Mouse (Mus musculus) intestine, embryonic 15.5 days (tissue): ENCODE measurements around the gene Barx1. TPM values are rescaled to one million over a fixed set of nuclear protein-coding genes. Genes with fewer than 3 reads are reported as not detected.

Source experiments
- ATAC-seq: fragments of 200-750 bp; cut with Nextera tagmentation; 2 replicates; pipeline ENCODE4 v1.8.0; 2017; ENCODE audit warnings: moderate TSS enrichment, moderate library complexity
- H3K27ac ChIP-seq: fragments of 300-500 bp; sonication (generic); 2 replicates; pipeline ENCODE4 v1.5.1; 2015; ENCODE audit warnings: mild to moderate bottlenecking, inconsistent platforms
- H3K27me3 ChIP-seq: fragments of 300-500 bp; sonication (generic); replicated peaks from 2 replicates; pipeline ENCODE4 v1.6.1; 2015; ENCODE audit warnings: inconsistent platforms
- H3K36me3 ChIP-seq: fragments of 300-500 bp; sonication (generic); 2 replicates; pipeline ENCODE4 v1.6.1; 2015; ENCODE audit warnings: inconsistent platforms
- H3K4me1 ChIP-seq: fragments of 300-500 bp; sonication (generic); replicated peaks from 2 replicates; pipeline ENCODE4 v1.6.1; 2015; ENCODE audit warnings: inconsistent platforms
- H3K4me2 ChIP-seq: fragments of 300-500 bp; sonication (generic); replicated peaks from 2 replicates; pipeline ENCODE4 v1.6.1; 2015; ENCODE audit warnings: mild to moderate bottlenecking, inconsistent platforms
- H3K4me3 ChIP-seq: fragments of 300-500 bp; sonication (generic); replicated peaks from 2 replicates; pipeline ENCODE4 v1.5.1; 2015; ENCODE audit warnings: inconsistent platforms
- H3K9ac ChIP-seq: fragments of 300-500 bp; sonication (generic); 2 replicates; pipeline ENCODE4 v1.6.1; 2015; ENCODE audit warnings: inconsistent platforms
- H3K9me3 ChIP-seq: fragments of 300-500 bp; sonication (generic); 2 replicates; pipeline ENCODE4 v1.6.1; 2016; ENCODE audit warnings: inconsistent platforms
- WGBS: fragments of 180-500 bp; shearing (Covaris S2); methylation state at CpG from one replicate; pipeline ENCODE4 v1.1.7; 2015; 5-methylcytosine and 5-hydroxymethylcytosine counted together
- polyA plus RNA-seq: library from polyadenylated mRNA; unstranded; fragments of >200 nt; fragmentation: Nextera tagmentation; extraction: Ambion mirVana; gene quantifications from 2 replicates; pipeline ENCODE4 v1.2.1, GENCODE M21; 2015

Gene Barx1
- polyA plus RNA-seq = 1.3 and 1.4 TPM in 2 replicates

DNA sequence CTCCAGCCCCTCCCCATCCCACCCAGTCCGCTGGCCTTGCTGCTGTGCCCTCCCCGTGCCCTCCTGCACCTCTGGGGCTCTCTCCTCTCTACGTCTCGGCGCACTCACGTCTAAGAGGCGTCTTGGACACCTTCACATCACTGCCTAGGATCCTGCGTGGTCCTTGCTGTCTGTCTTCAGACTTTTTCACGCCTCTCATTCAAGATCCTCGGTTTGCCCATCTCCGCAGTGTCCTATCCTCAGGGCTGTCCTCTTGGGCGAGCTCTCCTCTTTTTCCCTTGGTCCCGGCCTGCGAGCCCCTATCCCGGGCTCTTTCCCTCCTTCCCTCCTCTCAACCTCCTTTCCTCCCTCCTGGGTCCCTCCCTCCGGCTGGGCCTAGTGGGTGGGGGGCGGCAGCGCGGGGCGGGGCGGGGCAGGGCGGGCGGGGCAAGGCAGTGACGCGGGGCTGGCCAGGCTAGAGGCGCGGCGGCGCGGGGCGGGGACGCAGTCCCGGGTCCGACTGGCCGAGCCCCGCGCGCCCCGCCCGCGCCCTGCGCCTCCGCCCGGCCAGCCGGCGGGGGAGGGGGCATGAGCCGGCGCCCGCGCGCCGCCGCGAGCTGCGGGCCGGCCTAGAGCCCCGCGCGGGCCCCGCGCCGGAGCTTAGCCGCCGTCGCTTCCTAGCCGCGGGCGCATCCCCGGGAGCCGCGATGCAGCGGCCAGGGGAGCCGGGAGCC, at the start of gene Barx1:
TSS of gene Barx1 (plus strand) at position 568 of the 713 bp plus-strand sequence.
- peak; percentile 30 for ATAC-seq
- H3K9ac ChIP-seq = no peak within 1 kb of the TSS
- H3K9me3 ChIP-seq = no peaks in the 10 kb centered on the region
- peak within 1 kb of the TSS; percentile 90 for H3K4me2 ChIP-seq
- H3K4me1 ChIP-seq = peaks cover 37% of the 10 kb centered on the region
- no peaks in the 10 kb centered on the region for H3K36me3 ChIP-seq
- H3K4me3 ChIP-seq = peak within 1 kb of the TSS; percentile 43
- WGBS = under 1% methylated on average over 69 of the region's 73 CpGs
- H3K27ac ChIP-seq = no peak within 1 kb of the TSS
- H3K27me3 ChIP-seq = peaks cover 100% of the 10 kb centered on the region

DNA sequence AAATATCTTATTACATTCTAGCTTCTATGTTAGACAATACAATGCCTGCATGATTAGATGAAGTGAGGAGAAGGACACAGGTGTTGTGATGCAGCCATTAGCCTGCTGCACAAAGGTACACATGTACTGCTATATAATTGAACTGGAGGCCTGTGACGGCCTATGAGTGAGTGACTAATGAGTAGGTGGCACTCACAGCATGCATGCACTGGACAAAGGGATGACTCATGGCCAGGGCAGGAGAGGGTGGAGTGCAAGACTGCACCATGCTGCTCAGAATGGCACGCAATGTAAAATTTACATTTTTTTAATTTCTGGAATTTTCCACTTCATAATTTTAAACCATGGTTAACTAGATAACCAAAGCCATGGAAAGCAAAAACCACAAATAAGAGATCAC, 48.3 kb upstream of the Barx1 start:
- WGBS = 86% methylated on average over 2 of the region's 2 CpGs
- ATAC-seq = no peak
- H3K9ac ChIP-seq = no peak overlapping the region
- no peak overlapping the region for H3K4me3 ChIP-seq
- H3K27me3 ChIP-seq = no peaks in the 10 kb centered on the region
- H3K4me1 ChIP-seq = no peaks in the 10 kb centered on the region
- H3K36me3 ChIP-seq = no peaks in the 10 kb centered on the region
- H3K9me3 ChIP-seq = no peaks in the 10 kb centered on the region
- H3K4me2 ChIP-seq = no peak overlapping the region
- H3K27ac ChIP-seq = no peak overlapping the region

DNA sequence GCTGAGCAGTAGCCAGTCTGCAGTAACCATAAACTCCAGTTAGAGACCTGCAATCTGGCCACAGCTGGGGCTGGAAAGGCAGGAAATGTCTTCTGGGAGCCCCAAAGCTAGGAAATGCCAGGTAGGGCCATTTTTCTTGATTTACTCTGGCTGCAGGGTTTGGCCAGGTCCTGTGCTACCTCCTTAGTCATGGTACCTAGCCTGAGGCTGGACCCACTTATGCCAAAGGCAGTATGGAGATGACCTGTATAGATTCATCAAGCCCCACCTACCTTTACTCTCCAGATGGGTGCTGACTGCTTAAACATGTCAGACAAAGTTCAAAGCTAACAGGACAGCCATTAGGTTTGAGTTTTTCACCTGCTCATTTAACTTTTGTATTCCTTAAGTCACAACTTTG, 45.0 kb upstream of the Barx1 start:
- no peak overlapping the region for H3K4me3 ChIP-seq
- no peak overlapping the region for H3K27ac ChIP-seq
- no peak for ATAC-seq
- no peak overlapping the region for H3K9ac ChIP-seq
- H3K27me3 ChIP-seq = no peaks in the 10 kb centered on the region
- H3K4me1 ChIP-seq = no peaks in the 10 kb centered on the region
- no peaks in the 10 kb centered on the region for H3K9me3 ChIP-seq
- H3K36me3 ChIP-seq = no peaks in the 10 kb centered on the region
- no peak overlapping the region for H3K4me2 ChIP-seq

DNA sequence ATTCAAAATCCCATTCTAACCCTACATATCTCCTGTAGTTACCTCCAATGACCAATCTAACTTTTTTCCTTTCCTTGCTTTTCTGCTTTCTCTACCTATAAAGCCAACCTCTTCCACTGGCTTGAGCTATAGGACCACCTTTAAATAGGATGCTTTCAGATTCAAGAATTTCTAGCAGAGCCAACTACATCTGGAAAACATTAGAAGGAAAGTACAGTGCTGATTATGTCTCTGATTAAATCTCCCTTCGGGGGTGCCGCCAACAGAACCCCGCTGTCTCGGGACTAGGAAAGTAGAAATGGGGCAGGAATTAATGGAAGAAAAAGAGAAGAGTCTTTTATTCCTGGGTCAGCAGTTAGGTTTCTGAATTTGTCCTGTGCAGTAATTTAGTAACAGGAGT, 43.9 kb upstream of the Barx1 start:
- no peaks in the 10 kb centered on the region for H3K9me3 ChIP-seq
- no peak overlapping the region for H3K4me2 ChIP-seq
- H3K27me3 ChIP-seq = no peaks in the 10 kb centered on the region
- no peak overlapping the region for H3K27ac ChIP-seq
- WGBS = 86% methylated on average over 4 of the region's 4 CpGs
- H3K36me3 ChIP-seq = no peaks in the 10 kb centered on the region
- H3K9ac ChIP-seq = no peak overlapping the region
- no peaks in the 10 kb centered on the region for H3K4me1 ChIP-seq
- no peak overlapping the region for H3K4me3 ChIP-seq
- ATAC-seq = no peak

DNA sequence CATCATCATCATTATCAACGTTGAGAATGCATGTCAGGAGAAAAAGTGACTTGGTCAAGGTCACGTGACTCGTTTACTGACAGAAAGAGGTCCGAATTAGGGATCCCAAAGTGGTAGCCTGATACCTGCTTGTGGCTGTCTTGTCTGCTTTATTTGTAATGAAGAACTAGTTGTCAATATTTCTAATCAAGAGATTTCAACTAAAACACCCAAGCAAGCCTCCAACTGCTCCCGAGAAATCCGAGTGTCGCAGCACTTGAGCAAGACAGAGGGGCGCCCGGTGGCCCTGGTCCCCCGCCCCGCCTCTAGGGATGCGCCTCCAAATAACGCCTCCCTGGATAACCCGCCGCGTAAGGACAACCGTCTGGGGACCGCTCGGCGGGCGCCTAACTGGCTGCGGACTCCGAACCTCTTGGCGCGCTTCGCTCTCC, 37.8 kb upstream of the Barx1 start:
- Histone ChIP-seq H3K4me2 (peak overlapping the region; percentile 93), H3K4me1 (no peaks in the 10 kb centered on the region), H3K36me3 (no peaks in the 10 kb centered on the region), H3K27ac (peak overlapping the region; percentile 69), H3K9me3 (no peaks in the 10 kb centered on the region), H3K9ac (peak overlapping the region; percentile 65), H3K27me3 (no peaks in the 10 kb centered on the region), H3K4me3 (peak overlapping the region; percentile 53)
- 1% methylated on average over 26 of the region's 26 CpGs for WGBS
- ATAC-seq = no peak

DNA sequence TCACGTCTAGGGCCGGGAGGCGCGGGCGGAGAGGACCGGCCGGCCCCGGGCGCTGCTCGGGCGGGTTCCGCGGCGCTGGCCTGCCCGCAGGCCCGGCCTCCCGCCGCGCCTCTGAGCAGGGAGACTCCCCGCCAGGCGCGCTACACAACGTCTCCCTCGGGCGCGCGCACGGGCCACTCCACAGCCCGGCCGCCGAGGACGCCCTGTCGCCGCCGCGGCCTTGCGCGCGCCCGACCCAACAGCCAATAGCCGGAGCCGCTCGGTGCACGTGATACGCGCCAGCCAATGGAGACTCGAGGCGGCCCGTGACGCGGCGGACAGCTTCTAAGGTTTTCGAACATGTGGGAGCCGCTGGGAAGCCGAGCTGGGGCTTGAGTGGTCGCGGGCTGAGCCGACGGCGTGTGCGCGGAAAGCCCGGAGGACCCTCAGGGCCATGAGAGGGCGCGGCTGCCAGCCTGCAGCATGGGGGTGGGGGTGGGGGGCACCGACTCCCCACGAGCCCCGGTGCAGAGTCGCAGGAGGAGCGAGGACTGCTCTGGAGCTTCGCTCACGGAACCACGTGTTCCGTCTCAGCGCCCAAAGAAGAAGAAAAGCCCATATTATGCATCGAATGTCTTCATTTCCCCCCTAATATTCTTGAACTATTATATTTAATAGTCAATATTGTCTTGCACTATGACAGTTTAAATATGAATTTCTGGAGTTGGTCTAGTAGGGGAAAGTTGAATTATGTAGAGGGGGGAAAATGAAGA, 37.2 kb upstream of the Barx1 start, which contains the start of gene Ptpdc1:
TSS of gene Ptpdc1 (minus strand) at position 232 of the 752 bp plus-strand sequence.
- peak within 1 kb of the TSS; percentile 93 for H3K4me2 ChIP-seq
- H3K27me3 ChIP-seq = no peaks in the 10 kb centered on the region
- 1% methylated on average over 69 of the region's 76 CpGs for WGBS
- H3K36me3 ChIP-seq = no peaks in the 10 kb centered on the region
- peak within 1 kb of the TSS; percentile 68 for H3K9ac ChIP-seq
- H3K9me3 ChIP-seq = no peaks in the 10 kb centered on the region
- peak within 1 kb of the TSS; percentile 69 for H3K27ac ChIP-seq
- H3K4me3 ChIP-seq = peak within 1 kb of the TSS; percentile 53
- ATAC-seq = peak; percentile 100
- H3K4me1 ChIP-seq = no peaks in the 10 kb centered on the region

DNA sequence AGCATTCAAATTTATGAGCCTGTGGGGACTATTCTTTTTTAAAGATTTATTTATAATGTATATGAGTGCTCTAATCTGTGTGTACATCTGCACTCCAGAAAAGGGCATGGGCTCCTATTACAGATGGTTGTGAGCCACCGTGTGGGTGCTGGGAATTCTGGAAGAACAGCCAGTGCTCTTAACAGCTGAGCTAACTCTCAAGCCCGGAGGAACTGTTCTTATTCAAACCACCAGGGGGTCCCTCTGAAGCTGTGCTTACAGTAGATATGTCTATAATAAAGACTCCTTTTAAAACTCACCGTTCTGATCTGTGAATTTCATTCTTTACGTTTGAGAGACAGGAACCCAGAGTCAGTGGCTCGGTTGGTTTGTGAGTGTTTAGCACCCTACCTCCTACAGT, 31.1 kb upstream of the Barx1 start:
- no peaks in the 10 kb centered on the region for H3K4me1 ChIP-seq
- H3K9ac ChIP-seq = no peak overlapping the region
- no peak for ATAC-seq
- no peaks in the 10 kb centered on the region for H3K9me3 ChIP-seq
- H3K36me3 ChIP-seq = no peaks in the 10 kb centered on the region
- WGBS = 76% methylated on average over 5 of the region's 5 CpGs
- H3K4me3 ChIP-seq = no peak overlapping the region
- no peaks in the 10 kb centered on the region for H3K27me3 ChIP-seq
- H3K4me2 ChIP-seq = no peak overlapping the region
- no peak overlapping the region for H3K27ac ChIP-seq

DNA sequence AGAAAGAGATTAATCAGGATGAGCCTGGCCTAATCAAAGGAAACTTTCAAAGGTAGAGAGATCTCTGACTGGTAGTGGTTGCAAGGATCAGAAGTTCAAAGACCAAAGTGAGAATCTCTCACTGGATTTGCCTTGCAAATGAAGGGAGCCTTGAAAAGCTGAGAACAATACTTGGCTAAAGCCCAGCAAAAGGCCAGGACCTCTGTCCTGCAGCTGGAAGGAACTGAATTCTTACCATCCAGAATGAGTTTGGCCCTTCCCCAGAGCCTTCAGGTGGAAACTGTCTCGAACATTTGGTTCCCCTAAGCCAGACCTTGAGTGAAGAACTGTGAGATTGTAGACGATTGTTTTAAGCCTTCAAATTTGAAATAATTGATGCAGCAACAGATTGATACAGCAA, 25.1 kb upstream of the Barx1 start:
- WGBS = 65% methylated on average over 2 of the region's 2 CpGs
- Histone ChIP-seq H3K36me3 (no peaks in the 10 kb centered on the region), H3K4me2 (no peak overlapping the region), H3K4me1 (no peaks in the 10 kb centered on the region), H3K27ac (no peak overlapping the region), H3K9ac (no peak overlapping the region), H3K9me3 (no peaks in the 10 kb centered on the region), H3K4me3 (no peak overlapping the region), H3K27me3 (no peaks in the 10 kb centered on the region)
- ATAC-seq = no peak

DNA sequence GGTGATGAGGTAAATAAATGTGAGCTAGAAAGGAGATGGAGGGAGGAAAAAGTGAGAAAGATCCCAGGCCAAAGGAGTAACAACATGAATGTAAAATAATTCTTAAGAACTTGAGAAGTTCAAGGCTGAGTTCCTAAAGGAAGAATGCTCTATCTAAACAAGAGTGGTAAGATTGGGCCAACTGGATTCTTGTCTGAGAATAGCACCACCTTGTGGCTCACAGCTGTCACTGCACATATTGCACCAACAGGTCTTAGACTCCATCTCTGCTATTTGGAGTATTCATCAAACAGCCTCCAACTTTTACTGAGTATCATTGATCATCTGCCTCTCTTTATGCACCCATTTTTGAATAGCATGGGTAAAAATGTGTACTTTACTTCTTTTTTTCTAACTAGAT, 23.2 kb upstream of the Barx1 start:
- no peaks in the 10 kb centered on the region for H3K36me3 ChIP-seq
- ATAC-seq = no peak
- no peak overlapping the region for H3K27ac ChIP-seq
- H3K9ac ChIP-seq = no peak overlapping the region
- no peaks in the 10 kb centered on the region for H3K9me3 ChIP-seq
- H3K27me3 ChIP-seq = no peaks in the 10 kb centered on the region
- no peak overlapping the region for H3K4me3 ChIP-seq
- no peaks in the 10 kb centered on the region for H3K4me1 ChIP-seq
- no peak overlapping the region for H3K4me2 ChIP-seq

DNA sequence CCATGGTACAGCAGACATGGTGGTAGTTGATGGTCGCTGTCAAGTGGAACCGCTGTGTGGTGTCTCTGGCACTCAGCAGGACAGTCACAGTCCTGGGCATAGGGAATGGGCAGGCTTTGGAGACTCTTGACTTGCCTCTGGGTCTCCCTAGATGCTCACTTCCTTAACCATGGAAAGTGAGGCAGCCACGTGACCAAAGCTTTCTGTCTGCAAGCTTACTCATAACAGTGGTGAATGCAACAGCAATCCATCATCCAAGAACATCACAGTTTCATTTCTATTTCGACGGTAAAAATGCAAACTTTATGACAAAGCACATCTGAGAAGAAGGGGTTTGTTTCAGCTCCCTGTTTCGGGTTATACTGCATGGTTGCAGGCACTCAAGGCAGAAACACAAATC, 19.7 kb upstream of the Barx1 start:
- no peaks in the 10 kb centered on the region for H3K27me3 ChIP-seq
- H3K9me3 ChIP-seq = no peaks in the 10 kb centered on the region
- 74% methylated on average over 6 of the region's 6 CpGs for WGBS
- H3K36me3 ChIP-seq = no peaks in the 10 kb centered on the region
- H3K9ac ChIP-seq = no peak overlapping the region
- no peak overlapping the region for H3K4me2 ChIP-seq
- ATAC-seq = no peak
- no peak overlapping the region for H3K4me3 ChIP-seq
- no peaks in the 10 kb centered on the region for H3K4me1 ChIP-seq
- H3K27ac ChIP-seq = no peak overlapping the region

DNA sequence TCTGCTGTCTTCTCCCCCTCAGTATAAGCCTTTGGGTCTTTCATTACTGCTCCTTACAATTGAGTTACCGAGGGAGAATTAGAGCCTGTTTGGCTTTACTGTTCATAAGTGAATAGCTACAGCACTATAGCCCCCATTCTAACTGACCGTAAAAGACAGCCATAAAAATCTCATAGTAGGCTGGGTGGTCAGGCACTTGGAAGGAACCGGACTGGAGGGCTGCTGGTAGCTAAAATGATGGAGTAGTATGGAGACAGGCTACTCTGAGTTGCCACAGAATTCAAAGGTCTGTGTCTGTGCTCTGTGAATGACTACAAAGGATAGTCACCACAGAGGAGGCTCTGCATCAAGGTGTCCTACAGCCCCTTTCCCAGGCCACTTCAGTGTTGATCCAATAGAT, 18.8 kb upstream of the Barx1 start:
- no peak overlapping the region for H3K9ac ChIP-seq
- no peak overlapping the region for H3K4me2 ChIP-seq
- ATAC-seq = no peak
- 75% methylated on average over 3 of the region's 3 CpGs for WGBS
- no peaks in the 10 kb centered on the region for H3K9me3 ChIP-seq
- no peak overlapping the region for H3K27ac ChIP-seq
- H3K36me3 ChIP-seq = no peaks in the 10 kb centered on the region
- H3K4me3 ChIP-seq = no peak overlapping the region
- no peaks in the 10 kb centered on the region for H3K27me3 ChIP-seq
- no peaks in the 10 kb centered on the region for H3K4me1 ChIP-seq

DNA sequence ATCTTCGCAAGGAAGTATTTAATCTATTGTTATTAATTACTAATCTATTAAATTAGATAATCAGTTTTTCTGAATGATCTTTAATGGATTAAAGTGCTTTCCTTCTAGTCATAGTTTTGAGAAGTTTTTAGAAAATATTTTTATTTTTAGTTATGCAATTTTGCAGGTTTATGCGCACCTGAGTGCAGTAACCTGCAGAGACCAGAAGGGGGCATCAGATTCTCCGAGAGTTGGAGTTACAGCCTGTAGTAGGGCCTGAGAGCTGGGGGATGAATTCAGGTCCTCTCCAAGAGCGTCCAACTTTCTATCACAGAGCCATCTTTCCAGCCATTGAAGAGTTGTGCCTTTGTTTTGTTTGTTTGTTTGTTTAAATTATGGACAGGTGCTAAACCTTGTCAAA, 16.1 kb upstream of the Barx1 start:
- 88% methylated on average over 4 of the region's 4 CpGs for WGBS
- H3K4me3 ChIP-seq = no peak overlapping the region
- ATAC-seq = no peak
- H3K4me1 ChIP-seq = no peaks in the 10 kb centered on the region
- no peaks in the 10 kb centered on the region; the same call in 1 of the 2 replicates for H3K27me3 ChIP-seq
- no peaks in the 10 kb centered on the region for H3K36me3 ChIP-seq
- H3K9ac ChIP-seq = no peak overlapping the region
- H3K27ac ChIP-seq = no peak overlapping the region
- no peaks in the 10 kb centered on the region for H3K9me3 ChIP-seq
- H3K4me2 ChIP-seq = no peak overlapping the region

DNA sequence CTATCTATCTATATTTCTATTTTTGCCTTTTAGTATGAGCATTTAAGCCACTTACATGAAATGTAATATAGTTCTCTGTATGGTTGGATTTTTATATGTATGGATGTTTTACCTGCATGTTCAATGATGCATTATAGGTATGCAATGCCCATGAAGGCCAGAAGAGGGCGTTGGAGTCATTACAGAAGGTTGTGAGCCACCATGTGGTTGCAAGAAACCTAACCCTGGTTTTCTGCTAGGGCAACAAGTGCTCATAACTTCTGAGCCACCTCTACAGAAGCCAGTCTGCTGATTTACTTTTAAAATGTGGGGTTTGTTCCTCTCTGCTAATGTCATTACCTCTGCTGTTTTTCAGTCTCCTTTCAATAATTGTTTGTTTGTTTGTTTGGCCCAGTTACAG, 12.2 kb upstream of the Barx1 start:
- H3K27me3 ChIP-seq = peaks cover 25% of the 10 kb centered on the region
- H3K4me2 ChIP-seq = no peak overlapping the region
- no peak overlapping the region for H3K27ac ChIP-seq
- no peak overlapping the region for H3K9ac ChIP-seq
- H3K36me3 ChIP-seq = no peaks in the 10 kb centered on the region
- no peaks in the 10 kb centered on the region for H3K4me1 ChIP-seq
- ATAC-seq = no peak
- WGBS = 0% methylated on average over 1 of the region's 1 CpGs
- no peak overlapping the region for H3K4me3 ChIP-seq
- H3K9me3 ChIP-seq = no peaks in the 10 kb centered on the region
